Mouse (Mus musculus): ENCODE data around the gene Cyp1a2. TPM values are rescaled to one million over a fixed set of nuclear protein-coding genes. Genes with fewer than 3 reads are reported as not detected.

The Cyp1a2 gene
- total RNA-seq, 1 experiment, result 0.67 TPM

DNA sequence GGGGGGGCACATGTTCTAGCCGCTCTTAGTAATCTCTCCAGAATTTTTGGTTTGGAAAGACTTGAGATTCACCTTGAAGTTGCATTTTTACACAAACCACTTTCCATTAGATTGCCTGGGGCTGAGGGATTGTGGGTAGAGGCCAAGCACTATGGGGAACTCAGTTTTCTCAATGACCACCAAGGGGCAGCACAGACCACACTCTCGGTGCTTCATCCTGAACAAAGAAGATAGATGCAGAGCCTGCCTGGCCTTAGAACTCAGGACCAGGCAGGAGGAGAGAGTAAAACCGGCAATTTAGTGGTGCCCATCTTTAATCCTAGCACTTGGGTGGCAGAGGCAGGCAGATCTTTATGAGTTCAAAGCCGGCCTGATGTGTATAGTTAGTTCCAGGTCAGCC is 23.7 kb downstream of the Cyp1a2 start:
- in situ Hi-C loops (cut with MboI; ENCODE audit: low sequenced_read_pairs in 2 of 2, unreplicated experiment in 2 of 2), result no loop called here
- no peak overlapping the region for H3K27ac ChIP-seq (ENCODE audit: insufficient read depth, low read depth, low read length, poor library complexity, severe bottlenecking)
- no peak overlapping the region for H3K4me3 ChIP-seq (ENCODE audit: insufficient read depth in 1 of 2, low read depth in 1 of 2, low read length in 2 of 2, poor library complexity in 1 of 2, severe bottlenecking in 1 of 2)
- TF ChIP-seq CHD2 (IDR thresholded peaks at IDR 0.05; ENCODE audit: low read depth, low read length) (no peak), MAFK (IDR thresholded peaks at IDR 0.05; ENCODE audit: insufficient read depth, low read depth, low read length) (no peak), ZNF384 (IDR thresholded peaks at IDR 0.05; ENCODE audit: low read depth, low read length) (0 out of 2 replicates have a peak, but pooled peaks have one; percentile 9), ZC3H11A (IDR thresholded peaks at IDR 0.05; ENCODE audit: borderline replicate concordance, low read depth, low read length) (peak; percentile 72), HCFC1 (IDR thresholded peaks at IDR 0.05; ENCODE audit: borderline replicate concordance, insufficient read depth, low read length) (no peak)
- no peaks in the 10 kb centered on the region for H3K36me3 ChIP-seq (ENCODE audit: control insufficient read depth, insufficient read depth, low read length, poor library complexity, severe bottlenecking)
- no peak overlapping the region for H3K9ac ChIP-seq (ENCODE audit: insufficient read depth, low read depth, low read length, poor library complexity, severe bottlenecking)
- peak; percentile 65 for DNase-seq (ENCODE audit: low read depth, low spot score)
- H3K9me3 ChIP-seq (ENCODE audit: control insufficient read depth, insufficient read depth, low read depth, low read length), result no peaks in the 10 kb centered on the region
- no peaks in the 10 kb centered on the region; a peak in 1 of 4 replicates for H3K4me1 ChIP-seq (ENCODE audit: control insufficient read depth in 2 of 2, insufficient read depth in 2 of 2, low read length in 2 of 2, poor library complexity in 1 of 2)

DNA sequence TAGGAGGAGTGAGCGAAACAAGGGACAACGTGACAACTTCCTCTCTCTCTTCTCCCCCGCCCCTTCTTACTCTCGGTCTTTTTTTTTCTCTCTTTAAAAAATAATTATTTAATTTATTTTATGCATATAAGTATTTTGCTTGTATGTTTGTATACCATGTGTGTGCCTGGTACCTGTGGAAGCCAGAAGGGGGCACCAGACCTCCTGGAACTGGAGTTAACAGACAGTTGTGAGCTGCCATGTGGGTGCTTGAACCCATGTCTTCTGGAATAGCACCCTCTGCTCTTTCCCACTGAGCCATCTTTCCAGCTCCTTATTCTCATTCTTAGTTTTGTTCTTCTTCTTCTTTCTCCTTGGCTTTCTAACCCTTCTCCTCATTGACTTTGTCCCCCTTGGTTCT is 24.5 kb downstream of the Cyp1a2 start:
- in situ Hi-C loops (cut with MboI; ENCODE audit: low sequenced_read_pairs in 2 of 2, unreplicated experiment in 2 of 2), result no loop called here
- Histone ChIP-seq H3K36me3 (ENCODE audit: control insufficient read depth, insufficient read depth, low read length, poor library complexity, severe bottlenecking) (no peaks in the 10 kb centered on the region), H3K27ac (ENCODE audit: insufficient read depth, low read depth, low read length, poor library complexity, severe bottlenecking) (no peak overlapping the region), H3K9me3 (ENCODE audit: control insufficient read depth, insufficient read depth, low read depth, low read length) (no peaks in the 10 kb centered on the region), H3K9ac (ENCODE audit: insufficient read depth, low read depth, low read length, poor library complexity, severe bottlenecking) (no peak overlapping the region), H3K4me1 (ENCODE audit: control insufficient read depth in 2 of 2, insufficient read depth in 2 of 2, low read length in 2 of 2, poor library complexity in 1 of 2) (no peaks in the 10 kb centered on the region; a peak in 1 of 4 replicates), H3K4me3 (ENCODE audit: insufficient read depth in 1 of 2, low read depth in 1 of 2, low read length in 2 of 2, poor library complexity in 1 of 2, severe bottlenecking in 1 of 2) (no peak overlapping the region)
- DNase-seq (ENCODE audit: low read depth, low spot score), result no peak
- TF ChIP-seq ZNF384 (IDR thresholded peaks at IDR 0.05; ENCODE audit: low read depth, low read length) (no peak), HCFC1 (IDR thresholded peaks at IDR 0.05; ENCODE audit: borderline replicate concordance, insufficient read depth, low read length) (no peak), ZC3H11A (IDR thresholded peaks at IDR 0.05; ENCODE audit: borderline replicate concordance, low read depth, low read length) (no peak), CHD2 (IDR thresholded peaks at IDR 0.05; ENCODE audit: low read depth, low read length) (no peak), MAFK (IDR thresholded peaks at IDR 0.05; ENCODE audit: insufficient read depth, low read depth, low read length) (no peak)

GRCm38 (mm10) chr9:57657843-57658242 is 25.7 kb downstream of the Cyp1a2 start:
- DNase-seq (ENCODE audit: low read depth, low spot score), result no peak
- H3K4me1 ChIP-seq (ENCODE audit: control insufficient read depth in 2 of 2, insufficient read depth in 2 of 2, low read length in 2 of 2, poor library complexity in 1 of 2), result peaks cover 0 to 5% of the 10 kb centered on the region in 2 experiments; a peak in 1 of 4 replicates
- in situ Hi-C loops (cut with MboI; ENCODE audit: low sequenced_read_pairs in 2 of 2, unreplicated experiment in 2 of 2), result no loop called here

GRCm38 (mm10) chr9:57656631-57657350 is 26.7 kb downstream of the Cyp1a2 start:
- peaks cover 0 to 5% of the 10 kb centered on the region in 2 experiments; a peak in 1 of 4 replicates for H3K4me1 ChIP-seq (ENCODE audit: control insufficient read depth in 2 of 2, insufficient read depth in 2 of 2, low read length in 2 of 2, poor library complexity in 1 of 2)
- no peak overlapping the region for H3K4me3 ChIP-seq (ENCODE audit: insufficient read depth in 1 of 2, low read depth in 1 of 2, low read length in 2 of 2, poor library complexity in 1 of 2, severe bottlenecking in 1 of 2)
- TF ChIP-seq MAFK (IDR thresholded peaks at IDR 0.05; ENCODE audit: insufficient read depth, low read depth, low read length), result no peak
- TF ChIP-seq CHD2 (IDR thresholded peaks at IDR 0.05; ENCODE audit: low read depth, low read length), result no peak
- TF ChIP-seq ZC3H11A (IDR thresholded peaks at IDR 0.05; ENCODE audit: borderline replicate concordance, low read depth, low read length), result no peak
- no peak for TF ChIP-seq HCFC1 (IDR thresholded peaks at IDR 0.05; ENCODE audit: borderline replicate concordance, insufficient read depth, low read length)
- no peak overlapping the region for H3K27ac ChIP-seq (ENCODE audit: insufficient read depth, low read depth, low read length, poor library complexity, severe bottlenecking)
- H3K36me3 ChIP-seq (ENCODE audit: control insufficient read depth, insufficient read depth, low read length, poor library complexity, severe bottlenecking), result no peaks in the 10 kb centered on the region
- H3K9ac ChIP-seq (ENCODE audit: insufficient read depth, low read depth, low read length, poor library complexity, severe bottlenecking), result no peak overlapping the region
- no peak for DNase-seq (ENCODE audit: low read depth, low spot score)
- H3K9me3 ChIP-seq (ENCODE audit: control insufficient read depth, insufficient read depth, low read depth, low read length), result no peaks in the 10 kb centered on the region
- in situ Hi-C loops (cut with MboI; ENCODE audit: low sequenced_read_pairs in 2 of 2, unreplicated experiment in 2 of 2), result no loop called here

More at GRCm38 (mm10) chr9:57657843-57658242, 25.7 kb downstream of the Cyp1a2 start:
- Histone ChIP-seq H3K9ac (ENCODE audit: insufficient read depth, low read depth, low read length, poor library complexity, severe bottlenecking) (no peak overlapping the region), H3K36me3 (ENCODE audit: control insufficient read depth, insufficient read depth, low read length, poor library complexity, severe bottlenecking) (no peaks in the 10 kb centered on the region), H3K4me3 (ENCODE audit: insufficient read depth in 1 of 2, low read depth in 1 of 2, low read length in 2 of 2, poor library complexity in 1 of 2, severe bottlenecking in 1 of 2) (no peak overlapping the region), H3K9me3 (ENCODE audit: control insufficient read depth, insufficient read depth, low read depth, low read length) (no peaks in the 10 kb centered on the region), H3K27ac (ENCODE audit: insufficient read depth, low read depth, low read length, poor library complexity, severe bottlenecking) (no peak overlapping the region)
- no peak for TF ChIP-seq CHD2 (IDR thresholded peaks at IDR 0.05; ENCODE audit: low read depth, low read length)
- no peak for TF ChIP-seq HCFC1 (IDR thresholded peaks at IDR 0.05; ENCODE audit: borderline replicate concordance, insufficient read depth, low read length)
- TF ChIP-seq MAFK (IDR thresholded peaks at IDR 0.05; ENCODE audit: insufficient read depth, low read depth, low read length), result no peak
